Mouse (Mus musculus) MEL (cell line): ENCODE data around the gene Cpox. TPM values are rescaled to one million over a fixed set of nuclear protein-coding genes. Genes with fewer than 3 reads are reported as not detected.

Experiments
- DNase-seq: peaks from one replicate; pipeline ENCODE4 v3.0.0; 2011; ENCODE audit warnings: low read depth, low spot score
- H3K27ac ChIP-seq: 2 replicates; pipeline ENCODE4 v1.5.1; 2012; ENCODE audit warnings: low read depth, mild to moderate bottlenecking, control low read depth, low read length, moderate library complexity; ENCODE audit not compliant: control insufficient read depth
- H3K27me3 ChIP-seq, 2 experiments: fragments of 150-350 bp in 1 of 2; sonication (generic) in 1 of 2; 2 replicates each; pipeline ENCODE4 v1.6.1; 2012; ENCODE audit warnings: low read length in 2 of 2, mild to moderate bottlenecking in 2 of 2, improper control_type of control experiment in 1 of 2, moderate library complexity in 1 of 2; ENCODE audit not compliant: insufficient read depth in 2 of 2, control insufficient read depth in 1 of 2
- H3K36me3 ChIP-seq, 2 experiments: 2 replicates each; pipeline ENCODE4 v1.6.1; 2012 to 2014; ENCODE audit warnings: low read length in 2 of 2, improper control_type of control experiment in 1 of 2, inconsistent platforms in 1 of 2, mild to moderate bottlenecking in 1 of 2; ENCODE audit not compliant: insufficient read depth in 2 of 2, control insufficient read depth in 1 of 2
- H3K4me1 ChIP-seq, 2 experiments: fragments of 150-350 bp in 1 of 2; sonication (generic) in 1 of 2; 2 replicates each; pipeline ENCODE4 v1.6.1; 2012; ENCODE audit warnings: low read length in 2 of 2, improper control_type of control experiment in 1 of 2, mild to moderate bottlenecking in 1 of 2; ENCODE audit not compliant: insufficient read depth in 2 of 2, control insufficient read depth in 1 of 2
- H3K4me3 ChIP-seq, 2 experiments: fragments of 150-350 bp in 1 of 2; sonication (generic) in 1 of 2; 2 replicates each; pipeline ENCODE4 v1.5.1; 2012; ENCODE audit warnings: low read depth in 2 of 2, low read length in 2 of 2, mild to moderate bottlenecking in 2 of 2, moderate library complexity in 2 of 2, control low read depth in 1 of 2, improper control_type of control experiment in 1 of 2; ENCODE audit not compliant: control insufficient read depth in 1 of 2, insufficient read depth in 1 of 2
- H3K79me2 ChIP-seq: 2 replicates; pipeline ENCODE4 v1.6.1; 2012; ENCODE audit warnings: mild to moderate bottlenecking, low read length, moderate library complexity; ENCODE audit not compliant: control insufficient read depth, poor library complexity, insufficient read depth
- H3K9ac ChIP-seq: 2 replicates; pipeline ENCODE4 v1.6.1; 2012; ENCODE audit warnings: low read depth, mild to moderate bottlenecking, control low read depth, low read length, moderate library complexity; ENCODE audit not compliant: control insufficient read depth, poor library complexity, severe bottlenecking
- H3K9me3 ChIP-seq: fragments of 150-350 bp; sonication (generic); replicated peaks from 2 replicates; pipeline ENCODE4 v1.6.1; 2012; ENCODE audit warnings: mild to moderate bottlenecking, low read length, improper control_type of control experiment, moderate library complexity; ENCODE audit not compliant: insufficient read depth
- BHLHE40 ChIP-seq: IDR thresholded peaks from 2 replicates; pipeline ENCODE4 v1.6.1; 2012; ENCODE audit warnings: low read depth, mild to moderate bottlenecking, inconsistent platforms, low read length, improper control_type of control experiment, borderline replicate concordance
- CHD2 ChIP-seq: IDR thresholded peaks from 2 replicates; pipeline ENCODE4 v1.6.1; 2011; ENCODE audit warnings: low read length, improper control_type of control experiment
- CTCF ChIP-seq, 3 experiments: IDR thresholded peaks in 2 of 3; conservative IDR thresholded peaks in 1 of 3; 2 replicates each; pipeline ENCODE4 v1.5.1; 2011 to 2012; ENCODE audit warnings: low read length in 3 of 3, low read depth in 2 of 3, mild to moderate bottlenecking in 2 of 3, improper control_type of control experiment in 1 of 3, inconsistent platforms in 1 of 3, mixed read lengths in 1 of 3, moderate library complexity in 1 of 3; ENCODE audit not compliant: control insufficient read depth in 1 of 3, insufficient read depth in 1 of 3, poor library complexity in 1 of 3, severe bottlenecking in 1 of 3
- ELF1 ChIP-seq: IDR thresholded peaks from 2 replicates; pipeline ENCODE4 v1.6.1; 2014; ENCODE audit warnings: low read depth, mild to moderate bottlenecking, inconsistent platforms, low read length, improper control_type of control experiment, moderate library complexity
- EP300 ChIP-seq, 2 experiments: IDR thresholded peaks; 2 replicates each; pipeline ENCODE4 v1.6.1; 2011; ENCODE audit warnings: improper control_type of control experiment in 2 of 2, low read length in 2 of 2, low read depth in 1 of 2, mild to moderate bottlenecking in 1 of 2
- GABPA ChIP-seq: IDR thresholded peaks from 2 replicates; pipeline ENCODE4 v1.6.1; 2012; ENCODE audit warnings: low read depth, mild to moderate bottlenecking, inconsistent platforms, low read length, improper control_type of control experiment, moderate library complexity
- KAT2A ChIP-seq: conservative IDR thresholded peaks from 2 replicates; pipeline ENCODE4 v1.6.1; 2012; ENCODE audit warnings: low read depth, low read length, improper control_type of control experiment, inconsistent platforms
- MAFK ChIP-seq: IDR thresholded peaks from 2 replicates; pipeline ENCODE4 v1.6.1; 2011; ENCODE audit warnings: low read depth, mild to moderate bottlenecking, low read length, improper control_type of control experiment, borderline replicate concordance
- MAX ChIP-seq: IDR thresholded peaks from 2 replicates; pipeline ENCODE4 v1.6.1; 2011; ENCODE audit warnings: low read length, improper control_type of control experiment
- MYC ChIP-seq: IDR thresholded peaks from 2 replicates; pipeline ENCODE4 v1.6.1; 2011; ENCODE audit warnings: low read depth, mild to moderate bottlenecking, low read length, improper control_type of control experiment, moderate library complexity
- RAD21 ChIP-seq: IDR thresholded peaks from 2 replicates; pipeline ENCODE4 v1.6.1; 2011; ENCODE audit warnings: mild to moderate bottlenecking, low read depth, low read length, improper control_type of control experiment
- RCOR1 ChIP-seq: IDR thresholded peaks from 2 replicates; pipeline ENCODE4 v1.6.1; 2012; ENCODE audit warnings: low read depth, mild to moderate bottlenecking, inconsistent platforms, low read length, improper control_type of control experiment
- SMC3 ChIP-seq: IDR thresholded peaks from 2 replicates; pipeline ENCODE4 v1.6.1; 2011; ENCODE audit warnings: low read depth, low read length, improper control_type of control experiment
- TBP ChIP-seq: IDR thresholded peaks from 2 replicates; pipeline ENCODE4 v1.8.0; 2011; ENCODE audit warnings: low read depth, low read length, improper control_type of control experiment
- TCF12 ChIP-seq: IDR thresholded peaks from 2 replicates; pipeline ENCODE4 v1.6.1; 2014; ENCODE audit warnings: low read depth, mild to moderate bottlenecking, inconsistent platforms, low read length, improper control_type of control experiment, moderate library complexity
- ZC3H11A ChIP-seq: IDR thresholded peaks from 2 replicates; pipeline ENCODE4 v1.6.1; 2012; ENCODE audit warnings: low read depth, mild to moderate bottlenecking, inconsistent platforms, low read length, improper control_type of control experiment
- ZNF384 ChIP-seq: IDR thresholded peaks from 2 replicates; pipeline ENCODE4 v1.6.1; 2012; ENCODE audit warnings: low read depth, mild to moderate bottlenecking, inconsistent platforms, low read length, improper control_type of control experiment
- polyA plus RNA-seq, 2 experiments: library from polyadenylated mRNA; stranded (reverse) in 1 of 2; unstranded in 1 of 2; fragments of >175 nt in 1 of 2; fragments of >200 nt in 1 of 2; gene quantifications; 2 replicates each; pipeline versions ENCODE4 v1.2.1 to v1.2.4; 2012; ENCODE audit warnings: low replicate concordance in 2 of 2, low read depth in 1 of 2; ENCODE audit not compliant: insufficient read length in 2 of 2, insufficient read depth in 1 of 2, missing spikeins in 1 of 2
- total RNA-seq: library from RNA; depleted of rRNA; stranded (reverse); fragments of 300-350 nt; gene quantifications from 2 replicates; pipeline ENCODE4 v1.2.3, GENCODE M21; 2012

Gene Cpox
- total and polyA plus RNA-seq, 3 experiments: 110 to 421 (median 159) TPM

GRCm38 (mm10) chr16:58682870-58683269 lies 12.8 kb downstream of the Cpox start:
- peaks cover 8 to 25% of the 10 kb centered on the region in 2 experiments for H3K36me3 ChIP-seq
- DNase-seq: no peak
- H3K79me2 ChIP-seq: no peaks in the 10 kb centered on the region
- no peaks in the 10 kb centered on the region for H3K9me3 ChIP-seq
- H3K27me3 ChIP-seq: no peaks in the 10 kb centered on the region
- H3K27ac ChIP-seq: no peak overlapping the region
- H3K9ac ChIP-seq: no peak overlapping the region
- H3K4me1 ChIP-seq: peaks cover 0 to 4% of the 10 kb centered on the region in 2 experiments; a peak in 2 of 4 replicates
- TF ChIP-seq CHD2: no peak
- no peak for TF ChIP-seq KAT2A
- no peak overlapping the region for H3K4me3 ChIP-seq

- no peak for TF ChIP-seq GABPA
- TF ChIP-seq ZNF384: peak; percentile 52
- H3K4me3 ChIP-seq: no peak overlapping the region
- H3K9ac ChIP-seq: no peak overlapping the region
- H3K27ac ChIP-seq: no peak overlapping the region
- H3K36me3 ChIP-seq: peaks cover 8 to 17% of the 10 kb centered on the region in 2 experiments
- no peaks in the 10 kb centered on the region for H3K79me2 ChIP-seq
- peaks cover 0 to 4% of the 10 kb centered on the region in 2 experiments; a peak in 2 of 4 replicates for H3K4me1 ChIP-seq
- no peak for DNase-seq
- H3K9me3 ChIP-seq: no peaks in the 10 kb centered on the region
- H3K27me3 ChIP-seq: no peaks in the 10 kb centered on the region
Observed at GRCm38 (mm10) chr16:58683911-58684310, 13.8 kb downstream of the Cpox start.

- no peak for TF ChIP-seq TCF12
- TF ChIP-seq ELF1: no peak
- no peak for TF ChIP-seq BHLHE40
- TF ChIP-seq TBP: no peak
- TF ChIP-seq SMC3: peak; percentile 60
- TF ChIP-seq EP300 (IDR thresholded peaks at IDR 0.05; ENCODE audit: low read depth in 1 of 2, low read length in 2 of 2): no peak
- TF ChIP-seq MAFK: no peak
- TF ChIP-seq ZC3H11A: peak; percentile 62
- peak; percentile 56 for TF ChIP-seq RAD21
- TF ChIP-seq MAX: no peak
- TF ChIP-seq RCOR1: no peak
- TF ChIP-seq CTCF (IDR thresholded peaks at IDR 0.05 in 2 of 3, conservative IDR thresholded peaks at IDR 0.05 in 1 of 3; ENCODE audit: control insufficient read depth in 1 of 3, insufficient read depth in 1 of 3, low read depth in 2 of 3, low read length in 3 of 3, poor library complexity in 1 of 3, severe bottlenecking in 1 of 3): peak; percentile 21 to 72 (median 22); a peak in 4 of 6 replicates
- TF ChIP-seq MYC: peak; percentile 70; the same call in 1 of the 2 replicates
- TF ChIP-seq, all 39 proteins: peak for 5
- Histone ChIP-seq H3K9ac (no peak overlapping the region), H3K79me2 (no peaks in the 10 kb centered on the region), H3K9me3 (no peaks in the 10 kb centered on the region), H3K4me3 (no peak overlapping the region), H3K27ac (no peak overlapping the region), H3K36me3 (peaks cover 10 to 11% of the 10 kb centered on the region in 2 experiments), H3K4me1 (peaks cover 0 to 4% of the 10 kb centered on the region in 2 experiments; a peak in 2 of 4 replicates), H3K27me3 (no peaks in the 10 kb centered on the region)
- DNase-seq: peak; percentile 49
Observed at GRCm38 (mm10) chr16:58684537-58684936, 14.4 kb downstream of the Cpox start.
